Mouse (Mus musculus) MEL (cell line): ENCODE measurements around the gene Gna11. TPM values are rescaled to one million over a fixed set of nuclear protein-coding genes. Genes with fewer than 3 reads are reported as not detected.

Experiments used
- DNase-seq: peaks from one replicate; pipeline ENCODE4 v3.0.0; 2011; ENCODE audit warnings: low read depth, low spot score
- H3K27ac ChIP-seq: 2 replicates; pipeline ENCODE4 v1.5.1; 2012; ENCODE audit warnings: low read depth, mild to moderate bottlenecking, control low read depth, low read length, moderate library complexity; ENCODE audit not compliant: control insufficient read depth
- H3K27me3 ChIP-seq, 2 experiments: fragments of 150-350 bp in 1 of 2; sonication (generic) in 1 of 2; 2 replicates each; pipeline ENCODE4 v1.6.1; 2012; ENCODE audit warnings: low read length in 2 of 2, mild to moderate bottlenecking in 2 of 2, improper control_type of control experiment in 1 of 2, moderate library complexity in 1 of 2; ENCODE audit not compliant: insufficient read depth in 2 of 2, control insufficient read depth in 1 of 2
- H3K36me3 ChIP-seq, 2 experiments: 2 replicates each; pipeline ENCODE4 v1.6.1; 2012 to 2014; ENCODE audit warnings: low read length in 2 of 2, improper control_type of control experiment in 1 of 2, inconsistent platforms in 1 of 2, mild to moderate bottlenecking in 1 of 2; ENCODE audit not compliant: insufficient read depth in 2 of 2, control insufficient read depth in 1 of 2
- H3K4me1 ChIP-seq, 2 experiments: fragments of 150-350 bp in 1 of 2; sonication (generic) in 1 of 2; 2 replicates each; pipeline ENCODE4 v1.6.1; 2012; ENCODE audit warnings: low read length in 2 of 2, improper control_type of control experiment in 1 of 2, mild to moderate bottlenecking in 1 of 2; ENCODE audit not compliant: insufficient read depth in 2 of 2, control insufficient read depth in 1 of 2
- H3K4me3 ChIP-seq, 2 experiments: fragments of 150-350 bp in 1 of 2; sonication (generic) in 1 of 2; 2 replicates each; pipeline ENCODE4 v1.5.1; 2012; ENCODE audit warnings: low read depth in 2 of 2, low read length in 2 of 2, mild to moderate bottlenecking in 2 of 2, moderate library complexity in 2 of 2, control low read depth in 1 of 2, improper control_type of control experiment in 1 of 2; ENCODE audit not compliant: control insufficient read depth in 1 of 2, insufficient read depth in 1 of 2
- H3K79me2 ChIP-seq: 2 replicates; pipeline ENCODE4 v1.6.1; 2012; ENCODE audit warnings: mild to moderate bottlenecking, low read length, moderate library complexity; ENCODE audit not compliant: control insufficient read depth, poor library complexity, insufficient read depth
- H3K9ac ChIP-seq: 2 replicates; pipeline ENCODE4 v1.6.1; 2012; ENCODE audit warnings: low read depth, mild to moderate bottlenecking, control low read depth, low read length, moderate library complexity; ENCODE audit not compliant: control insufficient read depth, poor library complexity, severe bottlenecking
- H3K9me3 ChIP-seq: fragments of 150-350 bp; sonication (generic); replicated peaks from 2 replicates; pipeline ENCODE4 v1.6.1; 2012; ENCODE audit warnings: mild to moderate bottlenecking, low read length, improper control_type of control experiment, moderate library complexity; ENCODE audit not compliant: insufficient read depth
- BHLHE40 ChIP-seq: IDR thresholded peaks from 2 replicates; pipeline ENCODE4 v1.6.1; 2012; ENCODE audit warnings: low read depth, mild to moderate bottlenecking, inconsistent platforms, low read length, improper control_type of control experiment, borderline replicate concordance
- CHD1 ChIP-seq: IDR thresholded peaks from 2 replicates; pipeline ENCODE4 v1.6.1; 2012; ENCODE audit warnings: low read depth, mild to moderate bottlenecking, inconsistent platforms, low read length, improper control_type of control experiment
- CHD2 ChIP-seq: IDR thresholded peaks from 2 replicates; pipeline ENCODE4 v1.6.1; 2011; ENCODE audit warnings: low read length, improper control_type of control experiment
- CTCF ChIP-seq, 3 experiments: IDR thresholded peaks in 2 of 3; conservative IDR thresholded peaks in 1 of 3; 2 replicates each; pipeline ENCODE4 v1.5.1; 2011 to 2012; ENCODE audit warnings: low read length in 3 of 3, low read depth in 2 of 3, mild to moderate bottlenecking in 2 of 3, improper control_type of control experiment in 1 of 3, inconsistent platforms in 1 of 3, mixed read lengths in 1 of 3, moderate library complexity in 1 of 3; ENCODE audit not compliant: control insufficient read depth in 1 of 3, insufficient read depth in 1 of 3, poor library complexity in 1 of 3, severe bottlenecking in 1 of 3
- ELF1 ChIP-seq: IDR thresholded peaks from 2 replicates; pipeline ENCODE4 v1.6.1; 2014; ENCODE audit warnings: low read depth, mild to moderate bottlenecking, inconsistent platforms, low read length, improper control_type of control experiment, moderate library complexity
- ETS1 ChIP-seq: IDR thresholded peaks from 2 replicates; pipeline ENCODE4 v1.6.1; 2012; ENCODE audit warnings: low read depth, mild to moderate bottlenecking, inconsistent platforms, low read length, improper control_type of control experiment, moderate library complexity
- GATA1 ChIP-seq: IDR thresholded peaks from 2 replicates; pipeline ENCODE4 v1.6.1; 2011; ENCODE audit warnings: low read depth, low read length, improper control_type of control experiment
- JUND ChIP-seq: IDR thresholded peaks from 2 replicates; pipeline ENCODE4 v1.6.1; 2011; ENCODE audit warnings: low read depth, mild to moderate bottlenecking, improper control_type of control experiment, low read length
- MAFK ChIP-seq: IDR thresholded peaks from 2 replicates; pipeline ENCODE4 v1.6.1; 2011; ENCODE audit warnings: low read depth, mild to moderate bottlenecking, low read length, improper control_type of control experiment, borderline replicate concordance
- MAZ ChIP-seq: IDR thresholded peaks from 2 replicates; pipeline ENCODE4 v1.6.1; 2012; ENCODE audit warnings: low read depth, mild to moderate bottlenecking, inconsistent platforms, low read length, improper control_type of control experiment
- MXI1 ChIP-seq: IDR thresholded peaks from 2 replicates; pipeline ENCODE4 v1.6.1; 2011; ENCODE audit warnings: mild to moderate bottlenecking, low read depth, low read length, improper control_type of control experiment
- NELFE ChIP-seq: IDR thresholded peaks from 2 replicates; pipeline ENCODE4 v1.6.1; 2011; ENCODE audit warnings: low read depth, low read length, improper control_type of control experiment
- NRF1 ChIP-seq: IDR thresholded peaks from 2 replicates; pipeline ENCODE4 v1.6.1; 2014; ENCODE audit warnings: low read depth, mild to moderate bottlenecking, inconsistent platforms, low read length, improper control_type of control experiment, moderate library complexity; ENCODE audit not compliant: poor library complexity, insufficient read depth, severe bottlenecking
- POLR2A ChIP-seq, 2 experiments: IDR thresholded peaks; 2 replicates each; pipeline ENCODE4 v1.6.1; 2011 to 2012; ENCODE audit warnings: low read length in 2 of 2, mild to moderate bottlenecking in 2 of 2, control low read depth in 1 of 2, improper control_type of control experiment in 1 of 2, low read depth in 1 of 2, moderate library complexity in 1 of 2; ENCODE audit not compliant: control insufficient read depth in 1 of 2, insufficient read depth in 1 of 2, poor library complexity in 1 of 2
- POLR2AphosphoS2 ChIP-seq: IDR thresholded peaks from 2 replicates; pipeline ENCODE4 v1.6.1; 2011; ENCODE audit warnings: low read length, improper control_type of control experiment
- POLR2AphosphoS5 ChIP-seq: IDR thresholded peaks from 2 replicates; pipeline ENCODE4 v1.6.1; 2012; ENCODE audit warnings: low read depth, borderline replicate concordance, mild to moderate bottlenecking, inconsistent platforms, low read length, moderate library complexity, mixed read lengths
- RAD21 ChIP-seq: IDR thresholded peaks from 2 replicates; pipeline ENCODE4 v1.6.1; 2011; ENCODE audit warnings: mild to moderate bottlenecking, low read depth, low read length, improper control_type of control experiment
- SIN3A ChIP-seq: IDR thresholded peaks from 2 replicates; pipeline ENCODE4 v1.6.1; 2012; ENCODE audit warnings: low read length, improper control_type of control experiment, inconsistent platforms
- SMC3 ChIP-seq: IDR thresholded peaks from 2 replicates; pipeline ENCODE4 v1.6.1; 2011; ENCODE audit warnings: low read depth, low read length, improper control_type of control experiment
- TAL1 ChIP-seq: IDR thresholded peaks from 2 replicates; pipeline ENCODE4 v1.6.1; 2012; ENCODE audit warnings: mild to moderate bottlenecking, inconsistent platforms, low read length, moderate library complexity, mixed read lengths
- TBP ChIP-seq: IDR thresholded peaks from 2 replicates; pipeline ENCODE4 v1.8.0; 2011; ENCODE audit warnings: low read depth, low read length, improper control_type of control experiment
- UBTF ChIP-seq: IDR thresholded peaks from 2 replicates; pipeline ENCODE4 v1.6.1; 2012; ENCODE audit warnings: low read depth, mild to moderate bottlenecking, inconsistent platforms, low read length, improper control_type of control experiment, moderate library complexity, borderline replicate concordance; ENCODE audit not compliant: insufficient read depth
- ZC3H11A ChIP-seq: IDR thresholded peaks from 2 replicates; pipeline ENCODE4 v1.6.1; 2012; ENCODE audit warnings: low read depth, mild to moderate bottlenecking, inconsistent platforms, low read length, improper control_type of control experiment
- ZNF384 ChIP-seq: IDR thresholded peaks from 2 replicates; pipeline ENCODE4 v1.6.1; 2012; ENCODE audit warnings: low read depth, mild to moderate bottlenecking, inconsistent platforms, low read length, improper control_type of control experiment
- polyA plus RNA-seq, 2 experiments: library from polyadenylated mRNA; stranded (reverse) in 1 of 2; unstranded in 1 of 2; fragments of >175 nt in 1 of 2; fragments of >200 nt in 1 of 2; gene quantifications; 2 replicates each; pipeline versions ENCODE4 v1.2.1 to v1.2.4; 2012; ENCODE audit warnings: low replicate concordance in 2 of 2, low read depth in 1 of 2; ENCODE audit not compliant: insufficient read length in 2 of 2, insufficient read depth in 1 of 2, missing spikeins in 1 of 2
- total RNA-seq: library from RNA; depleted of rRNA; stranded (reverse); fragments of 300-350 nt; gene quantifications from 2 replicates; pipeline ENCODE4 v1.2.3, GENCODE M21; 2012

The Gna11 gene
- total and polyA plus RNA-seq, 3 experiments = 14.1 to 18.4 TPM; not detected in 1

DNA sequence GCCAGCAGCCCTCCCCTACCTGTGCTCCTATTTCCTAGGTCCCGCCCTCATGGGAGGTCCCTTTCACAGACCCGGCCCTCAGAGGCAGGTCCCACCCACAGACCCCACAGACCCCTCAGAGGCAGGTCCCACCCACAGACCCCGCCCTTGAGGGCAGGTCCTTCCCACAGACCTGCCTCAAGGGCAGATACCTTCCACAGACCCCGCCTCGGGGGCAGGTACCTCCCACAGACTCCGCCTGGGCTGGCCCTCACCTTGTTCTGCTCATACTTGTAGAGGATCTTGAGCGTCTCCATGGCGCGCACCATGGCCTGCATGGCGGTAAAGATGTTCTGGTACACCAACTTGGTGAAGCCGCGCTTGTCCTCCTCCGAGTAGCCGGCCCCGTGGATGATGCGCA lies 10.2 kb downstream of the Gna11 start:
- Histone ChIP-seq H3K27me3 (no peaks in the 10 kb centered on the region), H3K9ac (no peak overlapping the region), H3K4me1 (no peaks in the 10 kb centered on the region), H3K36me3 (peaks cover 0 to 1% of the 10 kb centered on the region in 2 experiments; a peak in 2 of 4 replicates), H3K27ac (no peak overlapping the region), H3K9me3 (no peaks in the 10 kb centered on the region), H3K4me3 (no peak overlapping the region), H3K79me2 (peaks cover 20% of the 10 kb centered on the region)
- no peak for DNase-seq
- TF ChIP-seq BHLHE40 = no peak
- no peak for TF ChIP-seq UBTF
- no peak for TF ChIP-seq GATA1
- TF ChIP-seq CHD2 = no peak
- TF ChIP-seq MAZ = no peak
- no peak for TF ChIP-seq TBP
- no peak for TF ChIP-seq SMC3
- no peak for TF ChIP-seq ELF1
- TF ChIP-seq CHD1 = no peak
- no peak for TF ChIP-seq MAFK
- no peak for TF ChIP-seq CTCF (IDR thresholded peaks at IDR 0.05 in 2 of 3, conservative IDR thresholded peaks at IDR 0.05 in 1 of 3; ENCODE audit: control insufficient read depth in 1 of 3, insufficient read depth in 1 of 3, low read depth in 2 of 3, low read length in 3 of 3, poor library complexity in 1 of 3, severe bottlenecking in 1 of 3)
- no peak for TF ChIP-seq TAL1

- peak; percentile 82 for DNase-seq
- Histone ChIP-seq H3K9me3 (no peaks in the 10 kb centered on the region), H3K27me3 (no peaks in the 10 kb centered on the region), H3K9ac (no peak overlapping the region), H3K79me2 (peaks cover 11% of the 10 kb centered on the region), H3K27ac (no peak overlapping the region), H3K4me1 (peaks cover 0 to 16% of the 10 kb centered on the region in 2 experiments; a peak in 3 of 4 replicates), H3K36me3 (peaks cover 0 to 5% of the 10 kb centered on the region in 2 experiments; a peak in 2 of 4 replicates), H3K4me3 (no peak overlapping the region)
- TF ChIP-seq NRF1 (no peak), SIN3A (peak; percentile 75), CHD2 (no peak), JUND (no peak), NELFE (no peak), CTCF (IDR thresholded peaks at IDR 0.05 in 2 of 3, conservative IDR thresholded peaks at IDR 0.05 in 1 of 3; ENCODE audit: control insufficient read depth in 1 of 3, insufficient read depth in 1 of 3, low read depth in 2 of 3, low read length in 3 of 3, poor library complexity in 1 of 3, severe bottlenecking in 1 of 3) (peak; percentile 96 to 100 (median 97)), BHLHE40 (0 out of 2 replicates have a peak, but pooled peaks have one; percentile 11), ETS1 (no peak), POLR2AphosphoS5 (no peak), MAZ (no peak), SMC3 (peak; percentile 91), POLR2A (IDR thresholded peaks at IDR 0.05; ENCODE audit: control insufficient read depth in 1 of 2, insufficient read depth in 1 of 2, low read depth in 1 of 2, low read length in 2 of 2, poor library complexity in 1 of 2) (no peak), POLR2AphosphoS2 (no peak), ZC3H11A (peak; percentile 93), ZNF384 (no peak), RAD21 (peak; percentile 97), MXI1 (no peak)
Observed at GRCm38 (mm10) chr10:81526779-81527178, 18.2 kb downstream of the Gna11 start.
